Mouse (Mus musculus) heart, adult 2 months (tissue): ENCODE data around the gene Wdr76.
"Not testable (repeated sequence)": the region's sequence is repeated elsewhere in the genome, so short reads cannot be mapped to it uniquely, and the experiment has no call there.

ENCODE experiments used
- CTCF ChIP-seq: fragments of 200-600 bp; IDR thresholded peaks from 2 replicates; pipeline ENCODE4 v1.8.1; 2022; ENCODE audit warnings: antibody characterized with exemption, mild to moderate bottlenecking, moderate library complexity
- POLR2A ChIP-seq: fragments of 200-500 bp; IDR thresholded peaks from 2 replicates; pipeline ENCODE4 v1.6.1; 2011; ENCODE audit warnings: mild to moderate bottlenecking, low read depth, low read length, control low read depth; ENCODE audit not compliant: insufficient read depth

GRCm38 (mm10) chr2:121484403-121484802 is 22.1 kb upstream of the Wdr76 start:
- TF ChIP-seq CTCF, POLR2A: not testable (repeated sequence)
